Mouse (Mus musculus) testis, adult 2 months (tissue): ENCODE measurements at regions not wholly inside any gene's neighbourhood (a gene's known extent, or its start where the extent isn't known, plus 50 kb on each side); places are given as distances from the start of the nearest gene placed in this dataset.

ENCODE experiments used
- H3K27ac ChIP-seq: fragments of 200-500 bp; 2 replicates; pipeline ENCODE4 v1.5.1; 2012; ENCODE audit warnings: low read depth, low read length; ENCODE audit not compliant: control insufficient read depth, insufficient read depth
- H3K27me3 ChIP-seq: fragments of 200-500 bp; 2 replicates; pipeline ENCODE4 v1.6.1; 2012; ENCODE audit warnings: mild to moderate bottlenecking, low read length, moderate library complexity; ENCODE audit not compliant: control insufficient read depth, insufficient read depth
- H3K36me3 ChIP-seq: fragments of 200-500 bp; 2 replicates; pipeline ENCODE4 v1.6.1; 2012; ENCODE audit warnings: mild to moderate bottlenecking, low read length; ENCODE audit not compliant: control insufficient read depth, insufficient read depth
- H3K4me1 ChIP-seq: fragments of 200-500 bp; 2 replicates; pipeline ENCODE4 v1.6.1; 2012; ENCODE audit warnings: low read length; ENCODE audit not compliant: control insufficient read depth, insufficient read depth
- H3K4me3 ChIP-seq: fragments of 200-500 bp; 2 replicates; pipeline ENCODE4 v1.5.1; 2012; ENCODE audit warnings: low read depth, mild to moderate bottlenecking, low read length, moderate library complexity, mixed read lengths; ENCODE audit not compliant: control insufficient read depth
- CTCF ChIP-seq: fragments of 200-500 bp; IDR thresholded peaks from 2 replicates; pipeline ENCODE4 v1.5.1; 2012; ENCODE audit warnings: low read depth, mild to moderate bottlenecking, inconsistent platforms, low read length, moderate library complexity; ENCODE audit not compliant: control insufficient read depth, insufficient read depth, insufficient replicate concordance
- POLR2A ChIP-seq: fragments of 200-500 bp; IDR thresholded peaks from 2 replicates; pipeline ENCODE4 v1.6.1; 2012; ENCODE audit warnings: low read depth, mild to moderate bottlenecking, inconsistent platforms, low read length, moderate library complexity; ENCODE audit not compliant: control insufficient read depth

- no peak overlapping the region for H3K27ac ChIP-seq
- no peaks in the 10 kb centered on the region for H3K4me1 ChIP-seq
- no peaks in the 10 kb centered on the region for H3K36me3 ChIP-seq
- no peak overlapping the region for H3K4me3 ChIP-seq
- TF ChIP-seq CTCF (no peak), POLR2A (no peak)
- H3K27me3 ChIP-seq, result no peaks in the 10 kb centered on the region
These were observed 492.5 kb upstream of the Zfp960 start for GRCm38 (mm10) chr17:16571403-16571802.

GRCm38 (mm10) chr17:16588791-16589190 is 475.1 kb upstream of the Zfp960 start:
- TF ChIP-seq POLR2A (no peak), CTCF (no peak)
- no peak overlapping the region for H3K4me3 ChIP-seq
- H3K27me3 ChIP-seq, result no peaks in the 10 kb centered on the region
- H3K36me3 ChIP-seq, result no peaks in the 10 kb centered on the region
- H3K27ac ChIP-seq, result no peak overlapping the region
- no peaks in the 10 kb centered on the region for H3K4me1 ChIP-seq

GRCm38 (mm10) chr17:16599671-16600070 is 464.2 kb upstream of the Zfp960 start:
- no peaks in the 10 kb centered on the region for H3K36me3 ChIP-seq
- no peak overlapping the region for H3K4me3 ChIP-seq
- H3K4me1 ChIP-seq, result no peaks in the 10 kb centered on the region
- no peaks in the 10 kb centered on the region for H3K27me3 ChIP-seq
- no peak overlapping the region for H3K27ac ChIP-seq
- TF ChIP-seq POLR2A (no peak), CTCF (no peak)

GRCm38 (mm10) chr17:16612405-16612979 is 451.4 kb upstream of the Zfp960 start:
- Histone ChIP-seq H3K4me3 (no peak overlapping the region), H3K36me3 (no peaks in the 10 kb centered on the region), H3K27ac (no peak overlapping the region), H3K4me1 (no peaks in the 10 kb centered on the region), H3K27me3 (no peaks in the 10 kb centered on the region)
- no peak for TF ChIP-seq CTCF
- TF ChIP-seq POLR2A, result no peak

- Histone ChIP-seq H3K4me1 (no peaks in the 10 kb centered on the region), H3K36me3 (no peaks in the 10 kb centered on the region), H3K4me3 (no peak overlapping the region), H3K27me3 (no peaks in the 10 kb centered on the region), H3K27ac (no peak overlapping the region)
- TF ChIP-seq CTCF, result no peak
- no peak for TF ChIP-seq POLR2A
These were observed 441.9 kb upstream of the Zfp960 start for GRCm38 (mm10) chr17:16621931-16622556.

- TF ChIP-seq POLR2A (no peak), CTCF (no peak)
- Histone ChIP-seq H3K4me1 (no peaks in the 10 kb centered on the region), H3K27ac (no peak overlapping the region), H3K4me3 (no peak overlapping the region), H3K36me3 (no peaks in the 10 kb centered on the region), H3K27me3 (no peaks in the 10 kb centered on the region)
These were observed 434.1 kb upstream of the Zfp960 start for GRCm38 (mm10) chr17:16629854-16630253.

- H3K4me3 ChIP-seq, result no peak overlapping the region
- H3K4me1 ChIP-seq, result 0 out of 2 replicates have a peak, but pooled peaks cover 5% of the 10 kb centered on the region
- no peaks in the 10 kb centered on the region for H3K27me3 ChIP-seq
- TF ChIP-seq POLR2A, result no peak
- no peak for TF ChIP-seq CTCF
- H3K27ac ChIP-seq, result no peak overlapping the region
- no peaks in the 10 kb centered on the region for H3K36me3 ChIP-seq
These were observed 430.5 kb upstream of the Zfp960 start for GRCm38 (mm10) chr17:16633426-16633825.

- Histone ChIP-seq H3K4me3 (no peak overlapping the region), H3K4me1 (0 out of 2 replicates have a peak, but pooled peaks cover 5% of the 10 kb centered on the region), H3K36me3 (no peaks in the 10 kb centered on the region), H3K27me3 (no peaks in the 10 kb centered on the region), H3K27ac (no peak overlapping the region)
- TF ChIP-seq CTCF (no peak), POLR2A (no peak)
These were observed 426.4 kb upstream of the Zfp960 start for GRCm38 (mm10) chr17:16637463-16637862.
